Mouse (Mus musculus): ENCODE measurements around the gene Cdk2ap2. TPM values are rescaled to one million over a fixed set of nuclear protein-coding genes. Genes with fewer than 3 reads are reported as not detected.
"Not testable (repeated sequence)": the region's sequence is repeated elsewhere in the genome, so short reads cannot be mapped to it uniquely, and the experiment has no call there.

Cdk2ap2 gene
- polyA plus RNA-seq (2015; fragmentation: Nextera tagmentation; extraction: Ambion mirVana), result 86.0 and 86.2 TPM in 2 replicates

GRCm38 (mm10) chr19:4096642-4097440, at the start of gene Cdk2ap2:
Cdk2ap2 (plus strand) TSS chr19:4097182.
- WGBS, result under 1% methylated on average over 65 of the region's 65 CpGs
- Histone ChIP-seq H3K4me2 (ENCODE audit: low read depth, low read length) (peak within 1 kb of the TSS; percentile 68), H3K4me3 (ENCODE audit: low read length) (peak within 1 kb of the TSS; percentile 70), H3K27ac (ENCODE audit: low read length) (peak within 1 kb of the TSS; percentile 86), H3K9me3 (replicated peaks; ENCODE audit: control insufficient read depth, low read length) (no peaks in the 10 kb centered on the region), H3K27me3 (ENCODE audit: control insufficient read depth, insufficient read depth, low read length) (peaks cover 12% of the 10 kb centered on the region; the same call in 1 of the 2 replicates), H3K9ac (ENCODE audit: low read length) (peak within 1 kb of the TSS; percentile 76), H3K36me3 (ENCODE audit: control insufficient read depth, insufficient read depth) (no peaks in the 10 kb centered on the region), H3K4me1 (ENCODE audit: control insufficient read depth, insufficient read depth, low read length) (peaks cover 32% of the 10 kb centered on the region)
- ATAC-seq (replicated peaks; ENCODE audit: extremely low read depth, insufficient read depth, low FRiP score), result peak; percentile 90

GRCm38 (mm10) chr19:4047859-4048258, 49.1 kb upstream of the Cdk2ap2 start:
- H3K4me1 ChIP-seq (ENCODE audit: control insufficient read depth, insufficient read depth, low read length), result peaks cover 2% of the 10 kb centered on the region; the same call in 1 of the 2 replicates
- no peak overlapping the region for H3K4me2 ChIP-seq (ENCODE audit: low read depth, low read length)
- 17% methylated on average over 4 of the region's 4 CpGs for WGBS
- no peak overlapping the region for H3K9ac ChIP-seq (ENCODE audit: low read length)
- no peak overlapping the region for H3K27ac ChIP-seq (ENCODE audit: low read length)
- H3K4me3 ChIP-seq (ENCODE audit: low read length), result no peak overlapping the region
- ATAC-seq (replicated peaks; ENCODE audit: extremely low read depth, insufficient read depth, low FRiP score), result no peak
- no peaks in the 10 kb centered on the region for H3K9me3 ChIP-seq (replicated peaks; ENCODE audit: control insufficient read depth, low read length)
- no peaks in the 10 kb centered on the region for H3K27me3 ChIP-seq (ENCODE audit: control insufficient read depth, insufficient read depth, low read length)
- H3K36me3 ChIP-seq (ENCODE audit: control insufficient read depth, insufficient read depth), result no peaks in the 10 kb centered on the region

DNA sequence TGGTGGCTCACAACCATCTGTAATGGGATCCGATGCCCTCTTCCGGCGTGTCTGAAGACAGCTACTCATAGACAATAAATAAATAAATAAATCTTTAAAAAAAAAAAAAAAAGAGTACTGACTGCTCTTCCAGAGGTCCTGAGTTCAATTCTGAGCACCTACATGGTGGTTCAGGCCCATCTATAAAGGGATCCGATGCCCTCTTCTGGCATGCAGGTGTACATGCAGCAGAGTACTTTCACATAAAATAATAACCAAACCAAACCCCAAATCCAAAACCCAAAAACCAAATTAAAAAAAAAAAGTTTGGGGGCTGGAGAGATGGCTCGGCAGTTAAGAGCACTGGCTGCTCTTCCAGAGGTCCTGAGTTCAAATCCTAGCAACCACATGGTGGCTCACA, 47.9 kb upstream of the Cdk2ap2 start:
- not testable (repeated sequence) for H3K4me3 ChIP-seq (ENCODE audit: low read length); H3K27ac ChIP-seq (ENCODE audit: low read length); H3K4me2 ChIP-seq (ENCODE audit: low read depth, low read length); H3K4me1 ChIP-seq (ENCODE audit: control insufficient read depth, insufficient read depth, low read length); H3K36me3 ChIP-seq (ENCODE audit: control insufficient read depth, insufficient read depth); H3K27me3 ChIP-seq (ENCODE audit: control insufficient read depth, insufficient read depth, low read length); ATAC-seq (replicated peaks; ENCODE audit: extremely low read depth, insufficient read depth, low FRiP score); H3K9ac ChIP-seq (ENCODE audit: low read length); H3K9me3 ChIP-seq (replicated peaks; ENCODE audit: control insufficient read depth, low read length)
- 83% methylated on average over 5 of the region's 5 CpGs for WGBS

GRCm38 (mm10) chr19:4051016-4051415, 46.0 kb upstream of the Cdk2ap2 start:
- Histone ChIP-seq H3K36me3 (ENCODE audit: control insufficient read depth, insufficient read depth) (no peaks in the 10 kb centered on the region), H3K9ac (ENCODE audit: low read length) (no peak overlapping the region), H3K27me3 (ENCODE audit: control insufficient read depth, insufficient read depth, low read length) (no peaks in the 10 kb centered on the region), H3K4me1 (ENCODE audit: control insufficient read depth, insufficient read depth, low read length) (peaks cover 7% of the 10 kb centered on the region), H3K4me3 (ENCODE audit: low read length) (no peak overlapping the region), H3K27ac (ENCODE audit: low read length) (no peak overlapping the region), H3K4me2 (ENCODE audit: low read depth, low read length) (no peak overlapping the region), H3K9me3 (replicated peaks; ENCODE audit: control insufficient read depth, low read length) (no peaks in the 10 kb centered on the region)
- WGBS, result 94% methylated on average over 5 of the region's 5 CpGs
- ATAC-seq (replicated peaks; ENCODE audit: extremely low read depth, insufficient read depth, low FRiP score), result no peak

DNA sequence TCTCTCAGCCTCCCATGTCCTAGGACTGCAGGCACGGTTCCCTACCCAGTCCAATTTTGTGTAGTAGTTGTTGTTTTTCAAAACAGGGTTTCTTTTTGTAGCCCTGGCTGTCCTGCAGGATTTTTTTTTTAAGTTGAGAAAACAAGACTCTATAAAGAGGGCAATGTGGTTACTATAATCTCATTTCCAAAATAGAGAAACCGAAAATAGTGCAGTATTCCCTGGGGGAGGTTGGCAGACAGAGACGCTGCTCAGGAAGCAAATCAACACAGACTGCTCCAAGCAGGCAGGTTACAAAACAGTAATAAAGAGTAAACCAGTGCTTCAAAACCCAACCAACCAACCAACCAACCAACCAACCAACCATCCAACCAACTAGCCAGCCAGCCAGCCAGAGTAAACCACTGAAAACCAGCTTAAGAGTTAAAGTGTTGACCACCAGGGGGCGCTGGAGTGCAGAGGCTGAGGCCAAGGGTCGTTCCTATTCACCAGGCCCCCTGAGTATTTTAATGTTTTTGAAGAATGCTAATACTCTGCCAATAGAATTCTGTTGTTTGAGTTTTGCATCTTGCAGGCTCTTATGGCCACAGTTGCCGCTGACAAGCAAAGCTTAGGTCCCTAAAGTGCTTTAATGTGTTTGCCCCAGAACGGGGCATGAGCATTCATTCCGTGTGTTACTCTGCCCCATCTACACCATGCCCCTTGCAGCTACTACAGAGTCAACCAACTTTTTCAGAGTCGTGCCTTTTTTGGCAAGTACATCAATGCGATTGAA, 45.1 kb upstream of the Cdk2ap2 start:
- H3K9ac ChIP-seq (ENCODE audit: low read length), result no peak overlapping the region
- no peak for ATAC-seq (replicated peaks; ENCODE audit: extremely low read depth, insufficient read depth, low FRiP score)
- no peaks in the 10 kb centered on the region for H3K9me3 ChIP-seq (replicated peaks; ENCODE audit: control insufficient read depth, low read length)
- H3K27me3 ChIP-seq (ENCODE audit: control insufficient read depth, insufficient read depth, low read length), result no peaks in the 10 kb centered on the region
- H3K36me3 ChIP-seq (ENCODE audit: control insufficient read depth, insufficient read depth), result no peaks in the 10 kb centered on the region
- WGBS, result 49% methylated on average over 10 of the region's 10 CpGs
- peaks cover 14% of the 10 kb centered on the region for H3K4me1 ChIP-seq (ENCODE audit: control insufficient read depth, insufficient read depth, low read length)
- no peak overlapping the region for H3K27ac ChIP-seq (ENCODE audit: low read length)
- no peak overlapping the region for H3K4me2 ChIP-seq (ENCODE audit: low read depth, low read length)
- H3K4me3 ChIP-seq (ENCODE audit: low read length), result no peak overlapping the region

DNA sequence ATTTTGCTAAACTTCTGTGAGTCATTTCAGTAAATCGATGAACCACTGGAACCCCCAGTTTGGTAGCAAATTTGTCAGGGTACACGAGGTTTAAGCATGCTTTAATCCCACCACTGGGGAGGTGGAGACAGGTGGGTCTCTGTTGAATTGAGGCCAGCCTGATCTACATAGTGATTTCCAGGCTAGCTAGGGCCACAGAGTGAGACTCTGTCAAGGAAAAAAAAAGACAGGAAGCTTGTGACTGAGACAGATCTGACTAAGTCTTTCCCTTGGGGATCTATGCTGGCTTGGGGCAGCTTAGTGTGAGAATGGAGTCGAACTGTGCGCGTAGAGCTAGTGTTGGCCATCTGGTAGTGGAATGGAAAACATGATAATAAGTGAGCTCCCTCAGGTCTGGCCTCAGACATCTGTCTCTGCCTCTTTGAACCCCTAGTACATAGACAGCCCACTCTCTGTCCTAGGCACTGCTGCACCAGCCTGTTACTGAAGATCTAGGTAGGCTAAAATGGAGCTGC, 44.4 kb upstream of the Cdk2ap2 start:
- Histone ChIP-seq H3K9ac (ENCODE audit: low read length) (no peak overlapping the region), H3K4me2 (ENCODE audit: low read depth, low read length) (no peak overlapping the region), H3K27me3 (ENCODE audit: control insufficient read depth, insufficient read depth, low read length) (no peaks in the 10 kb centered on the region), H3K27ac (ENCODE audit: low read length) (no peak overlapping the region), H3K9me3 (replicated peaks; ENCODE audit: control insufficient read depth, low read length) (no peaks in the 10 kb centered on the region), H3K36me3 (ENCODE audit: control insufficient read depth, insufficient read depth) (no peaks in the 10 kb centered on the region), H3K4me3 (ENCODE audit: low read length) (no peak overlapping the region), H3K4me1 (ENCODE audit: control insufficient read depth, insufficient read depth, low read length) (peaks cover 15% of the 10 kb centered on the region)
- ATAC-seq (replicated peaks; ENCODE audit: extremely low read depth, insufficient read depth, low FRiP score), result no peak
- WGBS, result 72% methylated on average over 5 of the region's 5 CpGs

DNA sequence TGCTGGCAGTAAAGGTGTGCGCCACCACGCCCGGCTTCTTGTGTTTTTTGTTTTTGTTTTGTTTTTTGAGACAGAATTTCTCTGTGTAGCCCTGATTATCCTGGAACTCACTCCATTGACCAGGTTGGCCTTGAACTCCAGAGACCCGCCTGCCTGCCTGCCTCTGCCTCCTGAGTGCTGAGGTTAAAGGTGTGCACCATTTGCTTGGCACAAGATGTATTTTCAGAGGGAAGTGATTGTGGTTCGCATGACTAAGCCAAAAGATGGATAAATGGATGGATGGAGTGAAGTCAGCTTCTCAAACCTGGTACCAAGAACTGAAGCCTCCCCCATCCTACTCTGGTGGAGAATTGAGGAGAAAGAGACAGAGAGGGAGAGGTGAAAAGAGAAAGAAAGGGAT, 42.4 kb upstream of the Cdk2ap2 start:
- Histone ChIP-seq H3K27me3 (ENCODE audit: control insufficient read depth, insufficient read depth, low read length) (no peaks in the 10 kb centered on the region), H3K9ac (ENCODE audit: low read length) (no peak overlapping the region), H3K36me3 (ENCODE audit: control insufficient read depth, insufficient read depth) (no peaks in the 10 kb centered on the region), H3K4me3 (ENCODE audit: low read length) (no peak overlapping the region), H3K9me3 (replicated peaks; ENCODE audit: control insufficient read depth, low read length) (no peaks in the 10 kb centered on the region), H3K27ac (ENCODE audit: low read length) (no peak overlapping the region), H3K4me2 (ENCODE audit: low read depth, low read length) (no peak overlapping the region), H3K4me1 (ENCODE audit: control insufficient read depth, insufficient read depth, low read length) (peaks cover 15% of the 10 kb centered on the region)
- WGBS, result 89% methylated on average over 5 of the region's 5 CpGs
- ATAC-seq (replicated peaks; ENCODE audit: extremely low read depth, insufficient read depth, low FRiP score), result no peak

DNA sequence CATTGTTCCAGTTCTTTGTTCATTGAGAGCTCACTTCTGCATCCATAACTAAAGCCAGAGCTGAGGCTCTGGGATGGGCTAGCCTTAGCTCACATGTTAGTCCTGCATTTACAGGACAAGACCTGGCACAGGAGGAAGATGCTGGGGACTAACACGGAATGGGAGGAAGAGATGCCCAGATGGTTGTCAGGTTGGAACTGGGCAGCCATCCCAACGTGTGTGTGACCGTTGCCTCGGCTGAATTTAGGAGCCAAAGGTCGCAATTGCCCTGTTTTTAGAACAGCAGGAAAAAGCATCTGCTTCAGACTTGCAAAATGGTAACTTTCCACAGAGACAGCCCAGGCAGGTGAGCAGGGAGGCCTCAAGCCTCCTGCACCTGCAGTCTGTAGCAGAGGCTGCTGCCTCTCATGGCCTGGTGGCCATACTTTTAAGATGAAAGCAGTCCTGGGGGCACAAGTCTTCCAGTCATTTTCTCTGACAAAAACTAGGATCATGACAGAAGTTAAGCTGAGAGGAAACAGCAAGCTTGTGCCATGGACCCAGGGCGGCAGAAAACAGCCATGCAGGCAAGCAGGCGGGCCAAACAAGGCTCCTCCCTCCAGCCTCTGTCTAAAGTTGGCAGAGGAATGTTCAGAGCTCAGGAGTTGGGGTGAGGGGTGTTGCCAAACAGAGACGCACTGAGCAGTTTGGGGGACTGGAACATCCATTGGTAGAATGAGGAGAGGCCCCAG, 41.6 kb upstream of the Cdk2ap2 start:
- ATAC-seq (replicated peaks; ENCODE audit: extremely low read depth, insufficient read depth, low FRiP score), result no peak
- no peak overlapping the region for H3K4me3 ChIP-seq (ENCODE audit: low read length)
- 63% methylated on average over 8 of the region's 8 CpGs for WGBS

More for the DNA sequence above, 41.6 kb upstream of the Cdk2ap2 start:
- H3K9me3 ChIP-seq (replicated peaks; ENCODE audit: control insufficient read depth, low read length), result no peaks in the 10 kb centered on the region
- no peak overlapping the region for H3K27ac ChIP-seq (ENCODE audit: low read length)
- H3K4me2 ChIP-seq (ENCODE audit: low read depth, low read length), result no peak overlapping the region
- no peaks in the 10 kb centered on the region for H3K27me3 ChIP-seq (ENCODE audit: control insufficient read depth, insufficient read depth, low read length)
- H3K36me3 ChIP-seq (ENCODE audit: control insufficient read depth, insufficient read depth), result no peaks in the 10 kb centered on the region
- H3K4me1 ChIP-seq (ENCODE audit: control insufficient read depth, insufficient read depth, low read length), result peaks cover 15% of the 10 kb centered on the region
- no peak overlapping the region for H3K9ac ChIP-seq (ENCODE audit: low read length)

Measured in heart, embryonic 16.5 days (tissue).